Mouse (Mus musculus): Measurements from ENCODE around the gene Tlr2.

GRCm38 (mm10) chr3:83878801-83879200, 37.2 kb upstream of the Tlr2 start:
- no peak for TF ChIP-seq CTCF (IDR thresholded peaks at IDR 0.05; ENCODE audit: borderline replicate concordance, extremely low read depth, insufficient read depth, insufficient read length)
- TF ChIP-seq POLR2A (IDR thresholded peaks at IDR 0.05; ENCODE audit: borderline replicate concordance, extremely low read depth, insufficient read depth, insufficient read length, poor library complexity, severe bottlenecking), result no peak

Data from brain, embryonic 14.5 days (tissue).